Mouse (Mus musculus): ENCODE measurements at regions not wholly inside any gene's neighbourhood (a gene's known extent, or its start where the extent isn't known, plus 50 kb on each side); places are given as distances from the start of the nearest gene placed in this dataset.

DNA sequence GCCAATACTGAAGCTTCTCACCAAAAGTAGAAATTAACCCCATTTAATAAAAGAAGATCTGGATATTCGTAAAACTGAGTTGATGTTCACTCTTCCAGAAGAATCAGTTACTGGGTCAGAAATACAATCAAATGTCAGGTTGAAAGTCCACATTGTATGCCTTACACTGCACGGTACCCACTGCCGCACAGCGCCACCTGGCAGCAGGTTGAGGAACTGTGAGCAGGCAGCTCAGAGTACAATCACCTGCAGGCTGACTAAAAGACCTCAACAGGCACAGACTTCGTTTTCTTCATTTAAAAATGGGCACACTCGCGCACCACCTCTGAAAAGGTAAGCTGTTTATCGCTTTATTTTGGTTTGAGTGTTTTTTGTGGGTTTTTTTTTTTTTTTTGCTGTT lies 341.8 kb upstream of the Mms22l start:
- TF ChIP-seq POLR2A (IDR thresholded peaks at IDR 0.05; ENCODE audit: insufficient read depth, low read length): no peak
- TF ChIP-seq EP300 (IDR thresholded peaks at IDR 0.05; ENCODE audit: insufficient read depth, low read depth, low read length): no peak
- TF ChIP-seq CTCF (IDR thresholded peaks at IDR 0.05; ENCODE audit: low read depth, low read length): peak; percentile 97

DNA sequence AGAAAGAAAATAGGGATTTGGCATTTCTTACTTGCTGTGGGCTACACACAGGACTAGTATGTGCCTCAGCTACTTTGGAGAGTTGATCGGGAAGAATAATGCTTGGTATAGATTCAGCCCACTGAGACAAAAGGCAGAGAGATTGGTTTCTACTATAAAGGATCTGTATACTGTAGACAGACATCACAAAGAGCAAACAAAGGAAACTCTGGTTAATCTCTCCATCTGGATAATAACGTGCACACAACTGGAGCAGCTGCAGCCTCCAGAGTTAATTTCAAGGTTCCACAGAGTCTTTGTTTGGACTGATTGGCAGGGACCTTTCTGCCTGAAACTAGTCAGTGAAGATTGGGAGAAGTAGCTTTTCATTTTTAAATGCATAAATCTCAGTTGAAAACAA lies 322.5 kb upstream of the Mms22l start:
- no peaks in the 10 kb centered on the region for H3K36me3 ChIP-seq (ENCODE audit: control insufficient read depth, insufficient read depth, low read length, poor library complexity, severe bottlenecking)
- TF ChIP-seq CTCF (IDR thresholded peaks at IDR 0.05; ENCODE audit: low read depth, low read length) (no peak), POLR2A (IDR thresholded peaks at IDR 0.05; ENCODE audit: insufficient read depth, low read length) (no peak)
- H3K9ac ChIP-seq (ENCODE audit: low read depth, poor library complexity, severe bottlenecking): no peak overlapping the region
- no peak overlapping the region for H3K4me3 ChIP-seq (ENCODE audit: low read depth, low read length)
- no peaks in the 10 kb centered on the region for H3K4me1 ChIP-seq (ENCODE audit: control insufficient read depth, insufficient read depth, low read length)
- no peaks in the 10 kb centered on the region for H3K9me3 ChIP-seq (replicated peaks; ENCODE audit: control insufficient read depth, insufficient read depth, low read length, poor library complexity, severe bottlenecking)
- H3K27ac ChIP-seq (ENCODE audit: insufficient read depth, low read length): no peak overlapping the region
- no peaks in the 10 kb centered on the region for H3K27me3 ChIP-seq (ENCODE audit: control insufficient read depth, insufficient read depth, low read length, poor library complexity, severe bottlenecking)

More for the DNA sequence above, 341.8 kb upstream of the Mms22l start:
- Histone ChIP-seq H3K4me3 (ENCODE audit: low read depth, low read length) (no peak overlapping the region), H3K4me1 (ENCODE audit: control insufficient read depth, insufficient read depth, low read length) (no peaks in the 10 kb centered on the region), H3K27me3 (ENCODE audit: control insufficient read depth, insufficient read depth, low read length, poor library complexity, severe bottlenecking) (no peaks in the 10 kb centered on the region), H3K36me3 (ENCODE audit: control insufficient read depth, insufficient read depth, low read length, poor library complexity, severe bottlenecking) (no peaks in the 10 kb centered on the region), H3K9ac (ENCODE audit: low read depth, poor library complexity, severe bottlenecking) (no peak overlapping the region), H3K27ac (ENCODE audit: insufficient read depth, low read length) (no peak overlapping the region), H3K9me3 (replicated peaks; ENCODE audit: control insufficient read depth, insufficient read depth, low read length, poor library complexity, severe bottlenecking) (no peaks in the 10 kb centered on the region)

DNA sequence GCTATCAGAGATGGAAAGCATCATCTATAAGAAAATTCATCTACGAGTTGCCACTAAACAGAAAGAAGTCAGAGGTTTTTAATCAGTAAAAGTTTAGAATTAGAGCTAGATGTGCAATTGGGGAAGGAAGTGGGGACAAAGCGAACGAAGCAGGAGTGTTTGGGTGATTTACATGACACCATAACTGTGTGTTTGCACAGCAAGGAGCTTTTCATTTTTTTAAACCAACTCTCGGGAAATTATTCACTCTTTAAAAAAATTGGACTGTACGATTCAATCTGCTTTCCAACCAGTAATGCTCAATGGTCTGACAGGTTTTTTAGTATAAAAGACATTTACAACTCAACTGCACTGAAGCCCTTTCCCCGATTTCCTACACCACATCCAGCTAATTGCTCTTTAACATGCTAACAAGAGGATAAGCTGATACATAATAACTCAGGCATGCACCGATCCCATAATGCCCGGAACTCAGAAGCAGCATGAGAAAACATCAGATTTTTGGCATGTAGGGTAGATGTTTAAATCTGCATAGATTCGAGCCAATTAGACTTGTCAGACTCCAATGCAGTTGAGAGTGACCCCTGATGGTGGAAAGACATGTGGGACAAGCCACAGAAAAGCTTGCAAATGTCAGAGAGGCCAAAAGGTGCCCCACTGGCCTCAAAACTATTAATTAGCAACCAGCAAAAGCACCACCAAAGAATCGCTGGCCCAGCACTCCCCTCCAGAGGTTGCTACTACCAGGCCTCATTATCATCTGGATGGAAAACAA lies 282.8 kb upstream of the Mms22l start:
- Histone ChIP-seq H3K4me1 (ENCODE audit: control insufficient read depth, insufficient read depth, low read length) (no peaks in the 10 kb centered on the region), H3K27ac (ENCODE audit: insufficient read depth, low read length) (no peak overlapping the region), H3K36me3 (ENCODE audit: control insufficient read depth, insufficient read depth, low read length, poor library complexity, severe bottlenecking) (no peaks in the 10 kb centered on the region), H3K4me3 (ENCODE audit: low read depth, low read length) (no peak overlapping the region), H3K9me3 (replicated peaks; ENCODE audit: control insufficient read depth, insufficient read depth, low read length, poor library complexity, severe bottlenecking) (no peaks in the 10 kb centered on the region), H3K27me3 (ENCODE audit: control insufficient read depth, insufficient read depth, low read length, poor library complexity, severe bottlenecking) (no peaks in the 10 kb centered on the region), H3K9ac (ENCODE audit: low read depth, poor library complexity, severe bottlenecking) (no peak overlapping the region)
- TF ChIP-seq EP300 (IDR thresholded peaks at IDR 0.05; ENCODE audit: insufficient read depth, low read depth, low read length) (no peak), CTCF (IDR thresholded peaks at IDR 0.05; ENCODE audit: low read depth, low read length) (no peak), POLR2A (IDR thresholded peaks at IDR 0.05; ENCODE audit: insufficient read depth, low read length) (no peak)

DNA sequence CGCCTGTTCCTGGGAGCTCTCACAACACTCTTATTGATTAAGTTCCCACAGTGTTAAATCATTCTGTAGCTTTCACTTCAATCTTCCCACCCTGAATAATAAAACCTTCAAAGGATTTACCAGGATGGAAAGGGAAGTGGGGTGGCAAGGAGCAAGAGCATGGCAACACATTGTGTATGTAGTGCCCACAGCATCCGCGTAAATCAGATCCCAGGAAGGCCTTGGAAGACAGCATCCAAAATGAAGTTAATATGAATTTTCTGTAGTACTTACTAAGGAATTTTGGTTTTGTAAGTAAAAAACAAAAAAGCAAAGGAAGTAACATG lies 282.3 kb upstream of the Mms22l start:
- H3K36me3 ChIP-seq (ENCODE audit: control insufficient read depth, insufficient read depth, low read length, poor library complexity, severe bottlenecking): no peaks in the 10 kb centered on the region
- no peaks in the 10 kb centered on the region for H3K27me3 ChIP-seq (ENCODE audit: control insufficient read depth, insufficient read depth, low read length, poor library complexity, severe bottlenecking)
- H3K27ac ChIP-seq (ENCODE audit: insufficient read depth, low read length): no peak overlapping the region
- H3K4me3 ChIP-seq (ENCODE audit: low read depth, low read length): no peak overlapping the region
- H3K4me1 ChIP-seq (ENCODE audit: control insufficient read depth, insufficient read depth, low read length): no peaks in the 10 kb centered on the region
- no peak overlapping the region for H3K9ac ChIP-seq (ENCODE audit: low read depth, poor library complexity, severe bottlenecking)
- no peaks in the 10 kb centered on the region for H3K9me3 ChIP-seq (replicated peaks; ENCODE audit: control insufficient read depth, insufficient read depth, low read length, poor library complexity, severe bottlenecking)
- no peak for TF ChIP-seq CTCF (IDR thresholded peaks at IDR 0.05; ENCODE audit: low read depth, low read length)

DNA sequence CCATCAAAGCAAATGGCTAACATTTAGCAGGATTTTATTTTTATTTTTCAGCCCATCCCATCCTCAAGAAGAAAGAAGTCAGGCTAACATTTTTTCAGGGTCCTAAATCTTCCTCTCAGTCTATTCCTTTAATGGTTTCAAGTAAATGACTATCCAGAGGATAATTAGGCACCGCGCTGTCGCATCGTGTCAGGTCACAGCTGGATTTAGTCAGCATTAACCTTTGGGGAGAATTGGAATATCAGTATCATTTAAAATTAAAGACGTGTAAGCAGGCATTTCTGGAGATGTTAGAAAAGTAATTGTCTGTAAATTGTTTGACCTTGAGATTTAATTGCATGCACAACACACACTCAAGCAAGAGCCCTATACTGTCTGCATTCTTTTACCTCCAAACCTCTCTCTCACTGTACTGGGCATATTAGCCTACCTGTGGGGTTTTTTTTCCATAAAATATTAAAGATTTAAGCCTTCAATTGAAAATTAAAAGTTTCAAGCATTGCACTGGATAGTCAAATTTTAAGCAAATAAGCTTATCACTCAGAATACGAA lies 277.8 kb upstream of the Mms22l start:
- H3K27me3 ChIP-seq (ENCODE audit: control insufficient read depth, insufficient read depth, low read length, poor library complexity, severe bottlenecking): no peaks in the 10 kb centered on the region

DNA sequence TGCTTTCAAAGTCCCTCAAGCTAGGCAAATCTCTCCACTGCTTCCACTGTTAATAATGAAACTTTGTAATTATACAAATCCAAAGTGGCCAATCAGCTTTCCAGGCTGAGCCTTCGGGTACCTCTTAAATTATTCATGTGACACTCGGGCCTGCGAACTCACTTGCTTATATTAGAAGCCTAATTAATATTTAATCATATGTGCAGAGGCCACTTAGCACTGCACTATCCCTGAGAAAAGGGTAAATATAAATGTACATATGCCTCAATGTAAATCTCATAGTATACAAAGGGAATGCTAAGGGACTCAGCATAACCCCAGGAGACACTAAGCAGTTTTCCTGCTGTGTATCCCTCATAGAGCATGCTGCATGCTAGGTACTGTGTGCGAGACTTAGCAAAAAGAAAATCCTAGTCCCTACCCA lies 277.2 kb upstream of the Mms22l start:
- Histone ChIP-seq H3K27ac (ENCODE audit: insufficient read depth, low read length) (no peak overlapping the region), H3K4me3 (ENCODE audit: low read depth, low read length) (no peak overlapping the region), H3K36me3 (ENCODE audit: control insufficient read depth, insufficient read depth, low read length, poor library complexity, severe bottlenecking) (no peaks in the 10 kb centered on the region), H3K27me3 (ENCODE audit: control insufficient read depth, insufficient read depth, low read length, poor library complexity, severe bottlenecking) (no peaks in the 10 kb centered on the region), H3K4me1 (ENCODE audit: control insufficient read depth, insufficient read depth, low read length) (no peaks in the 10 kb centered on the region), H3K9me3 (replicated peaks; ENCODE audit: control insufficient read depth, insufficient read depth, low read length, poor library complexity, severe bottlenecking) (no peaks in the 10 kb centered on the region), H3K9ac (ENCODE audit: low read depth, poor library complexity, severe bottlenecking) (no peak overlapping the region)
- TF ChIP-seq POLR2A (IDR thresholded peaks at IDR 0.05; ENCODE audit: insufficient read depth, low read length) (no peak), EP300 (IDR thresholded peaks at IDR 0.05; ENCODE audit: insufficient read depth, low read depth, low read length) (no peak), CTCF (IDR thresholded peaks at IDR 0.05; ENCODE audit: low read depth, low read length) (no peak)

More for the DNA sequence above, 277.8 kb upstream of the Mms22l start:
- no peak for TF ChIP-seq POLR2A (IDR thresholded peaks at IDR 0.05; ENCODE audit: insufficient read depth, low read length)
- no peak for TF ChIP-seq CTCF (IDR thresholded peaks at IDR 0.05; ENCODE audit: low read depth, low read length)
- TF ChIP-seq EP300 (IDR thresholded peaks at IDR 0.05; ENCODE audit: insufficient read depth, low read depth, low read length): no peak
- no peak overlapping the region for H3K27ac ChIP-seq (ENCODE audit: insufficient read depth, low read length)
- no peak overlapping the region for H3K4me3 ChIP-seq (ENCODE audit: low read depth, low read length)
- H3K36me3 ChIP-seq (ENCODE audit: control insufficient read depth, insufficient read depth, low read length, poor library complexity, severe bottlenecking): no peaks in the 10 kb centered on the region
- no peak overlapping the region for H3K9ac ChIP-seq (ENCODE audit: low read depth, poor library complexity, severe bottlenecking)
- H3K4me1 ChIP-seq (ENCODE audit: control insufficient read depth, insufficient read depth, low read length): no peaks in the 10 kb centered on the region
- H3K9me3 ChIP-seq (replicated peaks; ENCODE audit: control insufficient read depth, insufficient read depth, low read length, poor library complexity, severe bottlenecking): no peaks in the 10 kb centered on the region

All from ES-Bruce4 (cell line).